In genomic region chr19:17386424-17386823, GRCm38 (mm10) we compare ENCODE assay signal across 20 mouse cellular contexts. TPM values are rescaled to one million over a fixed set of nuclear protein-coding genes. Genes with fewer than 3 reads are reported as not detected.
DNase-seq lines count a peak whose midpoint lies in the region; ATAC-seq and TF ChIP-seq lines count a peak whose summit lies in the region.
"Had no signal": no experiment of that assay in that cellular context is flagged by ENCODE, and none has a peak within 500 bp of the region (broad histone marks: within the 10 kb centered on the region; RNA-seq: fewer than 3 reads in every experiment).

No protein-coding gene starts in this region.

- H3K27me3 ChIP-seq in embryonic facial prominence, embryonic 14.5 days (replicated peaks; ENCODE audit: control insufficient read depth, insufficient read depth, low read length): no peaks in the 10 kb centered on the region
- no peaks in the 10 kb centered on the region for H3K27me3 ChIP-seq in embryonic facial prominence, embryonic 10.5 days (replicated peaks; ENCODE audit: low read depth, poor library complexity, severe bottlenecking)
- H3K27me3 ChIP-seq in midbrain, embryonic 12.5 days: peaks cover 26% of the 10 kb centered on the region
- no peaks in the 10 kb centered on the region for H3K27me3 ChIP-seq in intestine, postnatal 0 days (replicated peaks; ENCODE audit: control insufficient read depth, insufficient read depth, low read length)
- H3K27me3 ChIP-seq: CH12.LX; embryonic facial prominence, embryonic 13.5 days; heart, embryonic 13.5 days; stomach, embryonic 15.5 days had no signal

- no peak overlapping the region; the same call in 1 of the 2 replicates for H3K9ac ChIP-seq in embryonic facial prominence, embryonic 14.5 days (ENCODE audit: low read depth, low read length)
- H3K9ac ChIP-seq in midbrain, embryonic 12.5 days (replicated peaks): no peak overlapping the region
- no peak overlapping the region for H3K9ac ChIP-seq in intestine, postnatal 0 days (ENCODE audit: low read depth, low read length)
- H3K9ac ChIP-seq: embryonic facial prominence, embryonic 13.5 days; heart, embryonic 13.5 days; stomach, embryonic 15.5 days had no signal

- no peak overlapping the region for H3K27ac ChIP-seq in embryonic facial prominence, embryonic 14.5 days (replicated peaks; ENCODE audit: low read depth, low read length)
- H3K27ac ChIP-seq in embryonic facial prominence, embryonic 10.5 days (replicated peaks): no peak overlapping the region
- no peak overlapping the region for H3K27ac ChIP-seq in midbrain, embryonic 12.5 days (replicated peaks)
- no peak overlapping the region for H3K27ac ChIP-seq in intestine, postnatal 0 days (ENCODE audit: low read depth, low read length)
- H3K27ac ChIP-seq: embryonic facial prominence, embryonic 13.5 days; forebrain, embryonic 10.5 days; heart, embryonic 13.5 days; stomach, embryonic 15.5 days had no signal

- no peaks in the 10 kb centered on the region for H3K9me3 ChIP-seq in embryonic facial prominence, embryonic 14.5 days (ENCODE audit: control insufficient read depth, low read length)
- H3K9me3 ChIP-seq in embryonic facial prominence, embryonic 10.5 days: no peaks in the 10 kb centered on the region
- no peaks in the 10 kb centered on the region for H3K9me3 ChIP-seq in midbrain, embryonic 12.5 days
- no peaks in the 10 kb centered on the region for H3K9me3 ChIP-seq in intestine, postnatal 0 days (ENCODE audit: control insufficient read depth)
- H3K9me3 ChIP-seq: embryonic facial prominence, embryonic 13.5 days; forebrain, embryonic 10.5 days; heart, embryonic 13.5 days; stomach, embryonic 15.5 days had no signal

- H3K36me3 ChIP-seq in embryonic facial prominence, embryonic 14.5 days (ENCODE audit: control insufficient read depth, insufficient read depth, low read length): no peaks in the 10 kb centered on the region
- no peaks in the 10 kb centered on the region for H3K36me3 ChIP-seq in embryonic facial prominence, embryonic 10.5 days (replicated peaks)
- H3K36me3 ChIP-seq in midbrain, embryonic 12.5 days: no peaks in the 10 kb centered on the region
- H3K36me3 ChIP-seq in intestine, postnatal 0 days (ENCODE audit: control insufficient read depth, insufficient read depth): no peaks in the 10 kb centered on the region
- H3K36me3 ChIP-seq: embryonic facial prominence, embryonic 13.5 days; forebrain, embryonic 10.5 days; heart, embryonic 13.5 days; stomach, embryonic 15.5 days had no signal

- H3K4me3 ChIP-seq in embryonic facial prominence, embryonic 14.5 days (ENCODE audit: low read depth, low read length): no peak overlapping the region
- no peak overlapping the region for H3K4me3 ChIP-seq in embryonic facial prominence, embryonic 10.5 days
- no peak overlapping the region for H3K4me3 ChIP-seq in midbrain, embryonic 12.5 days
- no peak overlapping the region for H3K4me3 ChIP-seq in intestine, postnatal 0 days (ENCODE audit: low read depth, low read length)
- H3K4me3 ChIP-seq: embryonic facial prominence, embryonic 13.5 days; forebrain, embryonic 10.5 days; heart, embryonic 13.5 days; myocyte; stomach, embryonic 15.5 days had no signal

- no peaks in the 10 kb centered on the region for H3K4me1 ChIP-seq in embryonic facial prominence, embryonic 14.5 days (ENCODE audit: control insufficient read depth, insufficient read depth, low read length)
- H3K4me1 ChIP-seq in embryonic facial prominence, embryonic 10.5 days: no peaks in the 10 kb centered on the region
- 0 out of 2 replicates have a peak, but pooled peaks cover 4% of the 10 kb centered on the region for H3K4me1 ChIP-seq in midbrain, embryonic 12.5 days
- H3K4me1 ChIP-seq in intestine, postnatal 0 days (replicated peaks; ENCODE audit: control insufficient read depth, insufficient read depth, low read length): no peaks in the 10 kb centered on the region
- H3K4me1 ChIP-seq: embryonic facial prominence, embryonic 13.5 days; heart, embryonic 13.5 days; stomach, embryonic 15.5 days had no signal

- H3K4me2 ChIP-seq in embryonic facial prominence, embryonic 14.5 days (ENCODE audit: low read depth, low read length): no peak overlapping the region
- peak overlapping the region; percentile 4; the same call in 1 of the 2 replicates for H3K4me2 ChIP-seq in midbrain, embryonic 12.5 days (replicated peaks)
- H3K4me2 ChIP-seq in intestine, postnatal 0 days (replicated peaks; ENCODE audit: low read depth): no peak overlapping the region
- H3K4me2 ChIP-seq: embryonic facial prominence, embryonic 13.5 days; heart, embryonic 13.5 days; stomach, embryonic 15.5 days had no signal

- ATAC-seq in embryonic facial prominence, embryonic 14.5 days (ENCODE audit: low read depth): no peak
- no peak for ATAC-seq in midbrain, embryonic 12.5 days (ENCODE audit: low FRiP score, low read depth)
- no peak for ATAC-seq in intestine, postnatal 0 days
- ATAC-seq: activated CD4-positive, CD25-positive, alpha-beta regulatory T cell, adult 4 months had no signal

- peak; percentile 32 for DNase-seq in embryonic facial prominence, embryonic 14.5 days (ENCODE audit: low spot score)
- DNase-seq in embryonic facial prominence, embryonic 10.5 days (ENCODE audit: low spot score): no peak
- DNase-seq in retina, postnatal 1 day: peak; percentile 46
- DNase-seq in retina, embryonic 14.5 days (ENCODE audit: low spot score): no peak
- no peak for DNase-seq in cerebellum, postnatal 10 days
- no peak for DNase-seq in thymus, postnatal 4 days
- DNase-seq: adrenal gland, postnatal 36 days; cerebellum, postnatal 14 days; gastrocnemius, postnatal 36 days; lung, adult 2 months; lung, postnatal 4 days had no signal

- WGBS in embryonic facial prominence, embryonic 14.5 days: 46% methylated on average over 6 of the region's 6 CpGs
- WGBS in embryonic facial prominence, embryonic 10.5 days: 34% methylated on average over 6 of the region's 6 CpGs
- WGBS in midbrain, embryonic 12.5 days: 17% methylated on average over 6 of the region's 6 CpGs
- WGBS in intestine, postnatal 0 days: 76% methylated on average over 6 of the region's 6 CpGs

- no peak for TF ChIP-seq CTCF in intestine, postnatal 0 days (IDR thresholded peaks at IDR 0.05; ENCODE audit: low read depth)

RNA-seq across cellular contexts. Expression of gene Rfk, which starts 7.4 kb away (rescaled TPM):
- polyA plus RNA-seq in embryonic facial prominence, embryonic 14.5 days (2014; fragmentation: Nextera tagmentation; extraction: Ambion mirVana): 64.7 and 68.8 TPM in 2 replicates
- polyA plus RNA-seq in embryonic facial prominence, embryonic 10.5 days (2016; fragmentation: Nextera tagmentation; extraction: Ambion mirVana): 62.1 and 69.7 TPM in 2 replicates
- 75.5 and 80.5 TPM in 2 replicates for polyA plus RNA-seq in midbrain, embryonic 12.5 days (2016; fragmentation: Nextera tagmentation; extraction: Ambion mirVana)
- 484 and 527 TPM in 2 replicates for polyA plus RNA-seq in intestine, postnatal 0 days (2015; fragmentation: Nextera tagmentation; extraction: Ambion mirVana)

RNA-seq across cellular contexts. Expression of gene Gcnt1, which starts 13.8 kb away (rescaled TPM):
- polyA plus RNA-seq in embryonic facial prominence, embryonic 14.5 days (2014; fragmentation: Nextera tagmentation; extraction: Ambion mirVana): 7.6 and 7.8 TPM in 2 replicates
- 3.0 and 3.7 TPM in 2 replicates for polyA plus RNA-seq in embryonic facial prominence, embryonic 10.5 days (2016; fragmentation: Nextera tagmentation; extraction: Ambion mirVana)
- 2.2 and 2.6 TPM in 2 replicates for polyA plus RNA-seq in midbrain, embryonic 12.5 days (2016; fragmentation: Nextera tagmentation; extraction: Ambion mirVana)
- polyA plus RNA-seq in intestine, postnatal 0 days (2015; fragmentation: Nextera tagmentation; extraction: Ambion mirVana): 1.1 and 1.4 TPM in 2 replicates

Comparison
In these comparisons a context has a peak if more than half of its experiments do, and no peak if none do; other contexts are left out.
1. DNase-seq: peak in embryonic facial prominence, embryonic 14.5 days (single experiment) and retina, postnatal 1 day (single experiment); none in embryonic facial prominence, embryonic 10.5 days (single experiment), retina, embryonic 14.5 days (single experiment), cerebellum, postnatal 10 days (0 of 2) and thymus, postnatal 4 days (single experiment).